Mouse (Mus musculus): ENCODE results near the gene P3h3. TPM values are rescaled to one million over a fixed set of nuclear protein-coding genes. Genes with fewer than 3 reads are reported as not detected.

P3h3 gene
- polyA plus RNA-seq, 1 experiment from 2014 or later, result 4.5 TPM

- Histone ChIP-seq H3K4me2 (replicated peaks; ENCODE audit: low read depth) (peak within 1 kb of the TSS; percentile 83), H3K9ac (ENCODE audit: low read depth, low read length) (peak within 1 kb of the TSS; percentile 54), H3K9me3 (ENCODE audit: control insufficient read depth) (no peaks in the 10 kb centered on the region), H3K4me3 (ENCODE audit: low read depth, low read length) (peak within 1 kb of the TSS; percentile 68), H3K36me3 (ENCODE audit: control insufficient read depth, insufficient read depth) (peaks cover 46% of the 10 kb centered on the region), H3K4me1 (replicated peaks; ENCODE audit: control insufficient read depth, insufficient read depth, low read length) (peaks cover 5% of the 10 kb centered on the region; the same call in 1 of the 2 replicates), H3K27me3 (replicated peaks; ENCODE audit: control insufficient read depth, insufficient read depth, low read length) (no peaks in the 10 kb centered on the region), H3K27ac (ENCODE audit: low read depth, low read length) (peak within 1 kb of the TSS; percentile 73)
- WGBS, result under 1% methylated on average over 55 of the region's 55 CpGs
- peak; percentile 94 for ATAC-seq
- peak; percentile 50 for TF ChIP-seq CTCF (IDR thresholded peaks at IDR 0.05; ENCODE audit: low read depth)
Observed at GRCm38 (mm10) chr6:124828868-124829798, 28.4 kb downstream of the P3h3 start, which contains the start of the genes Usp5 and Cdca3. Gene Usp5, minus strand, starts transcription at chr6:124829484. Gene Cdca3, plus strand, starts transcription at chr6:124829547.

GRCm38 (mm10) chr6:124828101-124828592 is 29.4 kb downstream of the P3h3 start:
- 19% methylated on average over 10 of the region's 10 CpGs for WGBS

GRCm38 (mm10) chr6:124822049-124822448 is 35.5 kb downstream of the P3h3 start:
- Histone ChIP-seq H3K9me3 (ENCODE audit: control insufficient read depth) (no peaks in the 10 kb centered on the region), H3K27ac (ENCODE audit: low read depth, low read length) (no peak overlapping the region), H3K36me3 (ENCODE audit: control insufficient read depth, insufficient read depth) (peaks cover 86% of the 10 kb centered on the region), H3K9ac (ENCODE audit: low read depth, low read length) (no peak overlapping the region), H3K4me1 (replicated peaks; ENCODE audit: control insufficient read depth, insufficient read depth, low read length) (no peaks in the 10 kb centered on the region), H3K4me2 (replicated peaks; ENCODE audit: low read depth) (no peak overlapping the region), H3K27me3 (replicated peaks; ENCODE audit: control insufficient read depth, insufficient read depth, low read length) (no peaks in the 10 kb centered on the region), H3K4me3 (ENCODE audit: low read depth, low read length) (no peak overlapping the region)
- no peak for TF ChIP-seq CTCF (IDR thresholded peaks at IDR 0.05; ENCODE audit: low read depth)
- ATAC-seq, result no peak
- 94% methylated on average over 4 of the region's 4 CpGs for WGBS

More at GRCm38 (mm10) chr6:124828101-124828592, 29.4 kb downstream of the P3h3 start:
- Histone ChIP-seq H3K36me3 (ENCODE audit: control insufficient read depth, insufficient read depth) (peaks cover 46% of the 10 kb centered on the region), H3K9me3 (ENCODE audit: control insufficient read depth) (no peaks in the 10 kb centered on the region), H3K9ac (ENCODE audit: low read depth, low read length) (peak overlapping the region; percentile 37), H3K4me1 (replicated peaks; ENCODE audit: control insufficient read depth, insufficient read depth, low read length) (peaks cover 5% of the 10 kb centered on the region; the same call in 1 of the 2 replicates), H3K27me3 (replicated peaks; ENCODE audit: control insufficient read depth, insufficient read depth, low read length) (no peaks in the 10 kb centered on the region), H3K4me2 (replicated peaks; ENCODE audit: low read depth) (peak overlapping the region; percentile 76), H3K27ac (ENCODE audit: low read depth, low read length) (no peak overlapping the region), H3K4me3 (ENCODE audit: low read depth, low read length) (peak overlapping the region; percentile 68)
- no peak for ATAC-seq
- TF ChIP-seq CTCF (IDR thresholded peaks at IDR 0.05; ENCODE audit: low read depth), result 0 out of 2 replicates have a peak, but pooled peaks have one; percentile 11

- 87% methylated on average over 5 of the region's 5 CpGs for WGBS
- no peak overlapping the region for H3K27ac ChIP-seq (ENCODE audit: low read depth, low read length)
- no peak overlapping the region for H3K9ac ChIP-seq (ENCODE audit: low read depth, low read length)
- no peaks in the 10 kb centered on the region for H3K27me3 ChIP-seq (replicated peaks; ENCODE audit: control insufficient read depth, insufficient read depth, low read length)
- no peak overlapping the region for H3K4me2 ChIP-seq (replicated peaks; ENCODE audit: low read depth)
- ATAC-seq, result no peak
- peaks cover 92% of the 10 kb centered on the region for H3K36me3 ChIP-seq (ENCODE audit: control insufficient read depth, insufficient read depth)
- no peak overlapping the region for H3K4me3 ChIP-seq (ENCODE audit: low read depth, low read length)
- no peak for TF ChIP-seq CTCF (IDR thresholded peaks at IDR 0.05; ENCODE audit: low read depth)
- no peaks in the 10 kb centered on the region for H3K4me1 ChIP-seq (replicated peaks; ENCODE audit: control insufficient read depth, insufficient read depth, low read length)
- H3K9me3 ChIP-seq (ENCODE audit: control insufficient read depth), result no peaks in the 10 kb centered on the region
Observed at GRCm38 (mm10) chr6:124820891-124821290, 36.7 kb downstream of the P3h3 start.

GRCm38 (mm10) chr6:124817971-124818370 is 39.6 kb downstream of the P3h3 start:
- ATAC-seq, result no peak
- H3K9ac ChIP-seq (ENCODE audit: low read depth, low read length), result no peak overlapping the region
- H3K9me3 ChIP-seq (ENCODE audit: control insufficient read depth), result no peaks in the 10 kb centered on the region
- no peak overlapping the region for H3K4me2 ChIP-seq (replicated peaks; ENCODE audit: low read depth)
- H3K27ac ChIP-seq (ENCODE audit: low read depth, low read length), result no peak overlapping the region
- peaks cover 4% of the 10 kb centered on the region; the same call in 1 of the 2 replicates for H3K4me1 ChIP-seq (replicated peaks; ENCODE audit: control insufficient read depth, insufficient read depth, low read length)
- no peak overlapping the region for H3K4me3 ChIP-seq (ENCODE audit: low read depth, low read length)
- peaks cover 69% of the 10 kb centered on the region for H3K36me3 ChIP-seq (ENCODE audit: control insufficient read depth, insufficient read depth)
- TF ChIP-seq CTCF (IDR thresholded peaks at IDR 0.05; ENCODE audit: low read depth), result no peak
- no peaks in the 10 kb centered on the region for H3K27me3 ChIP-seq (replicated peaks; ENCODE audit: control insufficient read depth, insufficient read depth, low read length)
- 86% methylated on average over 8 of the region's 8 CpGs for WGBS

GRCm38 (mm10) chr6:124817563-124817962 is 40.0 kb downstream of the P3h3 start:
- no peaks in the 10 kb centered on the region for H3K27me3 ChIP-seq (replicated peaks; ENCODE audit: control insufficient read depth, insufficient read depth, low read length)
- H3K27ac ChIP-seq (ENCODE audit: low read depth, low read length), result 0 out of 2 replicates have a peak overlapping the region, but pooled peaks have one; percentile 28
- H3K36me3 ChIP-seq (ENCODE audit: control insufficient read depth, insufficient read depth), result peaks cover 65% of the 10 kb centered on the region
- no peak overlapping the region for H3K9ac ChIP-seq (ENCODE audit: low read depth, low read length)
- no peak overlapping the region for H3K4me3 ChIP-seq (ENCODE audit: low read depth, low read length)
- no peak overlapping the region for H3K4me2 ChIP-seq (replicated peaks; ENCODE audit: low read depth)
- H3K9me3 ChIP-seq (ENCODE audit: control insufficient read depth), result no peaks in the 10 kb centered on the region
- peaks cover 7% of the 10 kb centered on the region; the same call in 1 of the 2 replicates for H3K4me1 ChIP-seq (replicated peaks; ENCODE audit: control insufficient read depth, insufficient read depth, low read length)
- 95% methylated on average over 8 of the region's 8 CpGs for WGBS
- no peak for ATAC-seq
- no peak for TF ChIP-seq CTCF (IDR thresholded peaks at IDR 0.05; ENCODE audit: low read depth)

Data from intestine, postnatal 0 days (tissue).